Mouse (Mus musculus) embryonic stem cell, embryonic (primary cell): Measurements from ENCODE around the gene Gna12.

Experiments
- CTCF ChIA-PET, 4 experiments: fragments of 300-600 bp in 2 of 4; fragments of 350-600 bp in 2 of 4; sonication (Branson Sonifier 250); formaldehyde crosslinking; loops; one replicate each; lab custom pipeline; 2022; ENCODE audit warnings: inconsistent platforms in 2 of 4; lab: Charles Lee
- POLR2A ChIA-PET, 4 experiments: fragments of 300-600 bp in 2 of 4; fragments of 350-600 bp in 2 of 4; sonication (Branson Sonifier 250); formaldehyde crosslinking; loops; one replicate each; lab custom pipeline; 2022; ENCODE audit warnings: antibody characterized with exemption in 4 of 4, inconsistent platforms in 1 of 4; lab: Charles Lee

Gna12 gene

DNA sequence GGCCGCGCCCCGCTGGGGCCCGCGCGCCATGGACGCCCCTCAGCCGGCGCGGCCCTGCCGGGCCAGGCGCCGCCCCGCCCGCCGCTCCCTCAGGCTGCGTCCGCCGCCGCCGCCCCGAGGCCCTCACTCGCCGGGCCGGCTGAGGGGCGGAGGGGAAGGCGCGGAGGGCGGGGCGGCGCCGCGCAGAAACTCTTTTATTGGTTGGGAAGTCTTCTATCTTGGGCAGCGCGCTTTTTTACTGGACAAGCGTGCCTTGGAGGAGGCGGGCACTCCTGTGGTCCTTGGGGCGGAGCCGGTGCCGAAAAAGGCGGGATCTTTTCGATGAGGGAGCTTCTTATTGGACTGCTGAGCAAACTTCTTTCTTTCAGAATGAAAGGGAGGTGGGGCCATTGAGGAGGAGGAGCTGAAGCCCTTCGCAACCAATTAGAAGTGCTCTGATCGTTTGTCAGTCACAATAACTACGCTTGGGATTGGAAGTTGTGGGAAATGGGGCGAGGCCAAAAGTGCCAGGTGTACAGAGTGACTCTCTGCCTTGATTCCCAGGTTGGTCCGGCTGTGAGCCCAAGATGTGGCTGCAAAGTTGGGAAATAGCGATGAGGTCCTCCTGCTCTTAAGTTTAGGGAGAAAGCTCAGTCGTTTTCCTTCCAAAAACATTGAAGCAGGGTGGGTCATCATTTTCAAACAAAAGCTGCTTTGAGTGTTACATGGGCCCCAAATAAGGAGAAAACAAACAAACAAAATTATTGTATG lies at the start of gene Gna12:
Gene Gna12 (minus strand): TSS at position 118 of the 750 bp plus-strand sequence.
- ChIA-PET POLR2A (interaction anchor here in 3 of 4 experiments (0.6 to 2.8 kb wide), 65 partner anchors 9 to 1633 kb away, joined by 3 to 28 read pairs (median 4); partner anchors contain the start of genes Brat1 (in 2 of the 3), Ap5z1 (in 1 of the 3), Chst12 (in 1 of the 3) and Eif3b (in 1 of the 3)), CTCF (interaction anchor here in 3 of 4 experiments (0.6 to 2.5 kb wide), 26 partner anchors 15 to 992 kb away, joined by 3 to 15 read pairs (median 4); no protein-coding TSS in a partner anchor)

DNA sequence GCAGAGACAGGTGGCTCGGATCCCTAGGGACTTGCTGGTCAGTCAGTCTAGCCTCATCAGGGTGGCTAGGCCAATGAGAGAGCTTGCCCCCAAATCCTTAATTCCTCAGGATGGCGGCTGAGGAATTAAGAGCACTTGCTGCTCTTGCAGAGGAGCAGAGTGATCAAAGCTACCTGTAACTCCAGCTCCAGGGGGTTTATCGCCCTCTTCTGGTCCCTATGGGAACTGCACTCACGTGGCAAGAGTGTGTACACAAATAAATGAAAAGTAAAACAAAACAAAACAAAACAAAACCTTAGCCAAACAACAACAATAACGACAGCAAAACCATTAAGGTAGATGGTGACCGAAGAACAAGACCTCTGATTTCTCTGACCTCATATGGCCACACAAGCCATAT lies 48.4 kb upstream of the Gna12 start:
- CTCF ChIA-PET: interaction anchor here (0.6 to 5.0 kb wide), 44 partner anchors 9 to 1480 kb away, joined by 3 to 31 read pairs (median 4); partner anchors contain the start of genes Brat1 (in 1 of the 4) and Gna12 (in 1 of the 4)
- POLR2A ChIA-PET: interaction anchor here in 2 of 4 experiments (0.6 to 2.9 kb wide), 9 partner anchors 10 to 460 kb away, joined by 3 to 13 read pairs (median 3); partner anchors contain the start of genes Eif3b (in 1 of the 2) and Gna12 (in 1 of the 2)

DNA sequence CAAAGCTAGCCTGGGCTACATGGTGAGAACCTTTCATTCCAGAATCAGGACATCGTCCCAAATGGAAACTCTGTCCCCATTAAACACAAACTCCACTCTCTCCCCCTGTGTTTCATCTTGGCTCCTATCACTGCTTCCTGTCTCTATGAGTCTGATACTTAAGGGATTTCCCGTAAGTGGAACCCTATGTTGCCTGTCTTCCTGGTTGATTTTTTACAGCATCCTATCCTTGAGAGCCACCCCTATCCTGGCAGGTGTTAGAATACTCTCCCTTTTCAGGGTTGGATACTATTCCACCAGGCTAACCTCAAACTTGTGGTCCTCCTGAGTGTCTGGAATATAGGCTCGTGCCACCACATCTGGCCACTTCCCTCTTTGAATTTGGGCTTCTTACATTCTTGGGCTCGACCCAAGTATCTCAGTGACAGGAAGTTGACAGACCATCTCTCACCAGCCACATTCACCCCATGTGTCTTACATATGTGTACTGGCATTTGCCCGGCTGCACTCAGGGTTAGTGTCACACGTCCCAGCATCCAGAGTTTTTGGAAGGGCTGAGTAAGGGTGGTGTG lies 43.6 kb upstream of the Gna12 start:
- CTCF ChIA-PET: interaction anchor here (0.6 to 3.4 kb wide), 16 partner anchors 8 to 126 kb away, joined by 3 to 32 read pairs (median 4); partner anchors contain the start of gene Gna12 (in 1 of the 4)
- POLR2A ChIA-PET: interaction anchor here in 1 of 4 experiments (1.2 to 2.2 kb wide), 3 partner anchors 8 to 43 kb away, joined by 3 to 5 read pairs (median 4); partner anchors contain the start of gene Gna12

DNA sequence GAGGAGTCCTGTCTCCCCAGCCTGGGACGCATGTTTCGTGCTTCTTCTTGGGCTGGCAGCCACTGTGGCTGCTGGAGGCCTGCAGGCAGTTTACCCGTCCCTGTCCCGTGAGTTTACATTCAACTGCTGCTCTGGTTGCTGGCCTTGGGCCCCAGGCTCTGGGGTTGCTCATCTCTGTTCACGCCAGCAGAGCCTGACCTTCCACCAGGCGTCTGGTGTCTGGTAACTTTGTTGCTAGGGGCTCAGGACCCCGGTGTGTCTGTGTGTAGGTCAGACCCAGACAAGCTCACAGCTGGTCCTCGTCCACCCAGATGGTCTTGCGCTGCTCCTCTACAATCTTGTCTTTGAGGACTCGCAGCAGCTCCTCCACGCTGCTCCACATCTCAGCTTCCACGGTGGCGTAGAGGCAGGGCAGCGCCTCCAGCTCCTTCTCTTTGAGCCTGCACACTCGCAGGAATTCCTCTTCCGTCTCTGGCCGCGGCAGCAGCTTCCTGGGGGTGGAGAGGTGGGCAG lies 42.9 kb upstream of the Gna12 start:
- POLR2A ChIA-PET: interaction anchor here in 2 of 4 experiments (0.5 to 2.2 kb wide), 4 partner anchors 9 to 43 kb away, joined by 3 to 5 read pairs (median 4); partner anchors contain the start of gene Gna12 (in 1 of the 2)
- CTCF ChIA-PET: interaction anchor here in 3 of 4 experiments (0.7 to 3.4 kb wide), 13 partner anchors 15 to 125 kb away, joined by 3 to 32 read pairs (median 5); partner anchors contain the start of gene Gna12 (in 1 of the 3)

DNA sequence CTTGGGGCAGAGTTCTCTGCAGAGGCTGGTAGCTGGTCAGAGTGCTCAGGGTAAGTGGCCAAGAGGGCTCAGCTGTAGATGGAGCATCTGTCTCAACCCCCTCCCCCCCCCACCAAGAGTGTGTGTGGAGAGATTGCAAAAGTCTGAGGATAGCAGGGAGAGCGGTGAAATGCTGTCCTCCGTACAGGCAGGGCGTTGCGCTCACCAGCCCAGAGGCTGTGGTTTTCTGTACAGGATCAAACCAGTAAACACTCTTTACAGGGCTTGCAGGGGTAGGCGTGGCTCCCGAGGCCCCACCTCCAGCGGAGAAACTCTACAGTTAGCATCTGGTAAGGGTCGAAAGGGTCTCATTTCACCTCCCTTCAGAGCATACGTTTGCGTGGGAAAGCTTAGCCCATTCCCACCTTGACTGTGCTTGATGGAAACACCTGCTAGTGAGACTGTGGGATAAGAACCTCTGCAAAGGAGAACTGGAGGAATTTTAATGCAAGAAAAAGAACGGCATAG lies 42.4 kb upstream of the Gna12 start:
- POLR2A ChIA-PET: interaction anchor here in 1 of 4 experiments (1.2 to 2.2 kb wide), 3 partner anchors 10 to 42 kb away, joined by 3 to 5 read pairs (median 4); partner anchors contain the start of gene Gna12
- CTCF ChIA-PET: interaction anchor here in 3 of 4 experiments (0.8 to 3.4 kb wide), 12 partner anchors 15 to 125 kb away, joined by 3 to 32 read pairs (median 5); partner anchors contain the start of gene Gna12 (in 1 of the 3)

DNA sequence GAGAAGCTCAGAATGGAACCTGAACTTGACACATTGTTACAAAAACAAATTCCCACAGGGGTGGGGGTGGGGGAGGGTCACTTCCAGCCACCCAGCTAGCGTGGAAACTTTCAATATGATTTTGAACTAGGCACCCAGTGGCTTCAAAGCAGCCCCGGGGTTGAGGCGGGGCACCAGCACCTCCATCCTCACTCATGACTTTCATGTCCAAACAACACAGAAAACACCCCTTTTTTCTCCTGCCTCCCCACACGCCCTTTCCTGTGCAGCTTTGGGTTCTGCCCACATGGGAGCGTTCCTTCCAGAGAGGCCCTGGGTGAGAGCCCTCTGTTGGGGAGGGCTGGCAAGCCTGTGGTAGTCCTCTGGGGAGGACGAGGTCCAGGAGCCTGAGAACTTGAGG lies 41.0 kb upstream of the Gna12 start:
- ChIA-PET CTCF (interaction anchor here (0.6 to 4.5 kb wide), 8 partner anchors 13 to 1230 kb away, joined by 3 to 97 read pairs (median 5); no protein-coding TSS in a partner anchor), POLR2A (interaction anchor here in 2 of 4 experiments (0.6 to 0.9 kb wide), 2 partner anchors 14 to 135 kb away, joined by 4 read pairs; no protein-coding TSS in a partner anchor)

DNA sequence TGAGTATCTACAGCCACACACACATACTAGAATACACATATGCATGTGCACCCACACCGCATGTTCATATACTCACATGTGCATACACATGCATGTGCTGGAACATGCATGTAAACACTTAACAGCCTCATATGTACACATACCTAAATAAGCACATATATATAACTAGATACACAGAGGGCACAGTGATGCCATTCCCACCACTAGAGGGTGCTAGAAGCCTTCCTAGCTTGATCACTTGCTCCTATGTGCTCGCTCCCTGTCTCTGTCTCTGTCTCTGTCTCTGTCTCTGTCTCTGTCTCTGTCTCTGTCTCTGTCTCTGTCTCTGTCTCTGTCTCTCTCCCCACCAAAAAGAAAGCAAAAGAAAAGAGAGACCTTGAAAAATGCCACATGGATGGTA lies 38.8 kb upstream of the Gna12 start:
- ChIA-PET POLR2A (interaction anchor here in 2 of 4 experiments (1.0 to 1.2 kb wide), 3 partner anchors 9 to 21 kb away, joined by 3 to 4 read pairs (median 3); no protein-coding TSS in a partner anchor), CTCF (interaction anchor here (0.5 to 4.5 kb wide), 35 partner anchors 9 to 381 kb away, joined by 3 to 97 read pairs (median 5); partner anchors contain the start of gene Gna12 (in 1 of the 4))

DNA sequence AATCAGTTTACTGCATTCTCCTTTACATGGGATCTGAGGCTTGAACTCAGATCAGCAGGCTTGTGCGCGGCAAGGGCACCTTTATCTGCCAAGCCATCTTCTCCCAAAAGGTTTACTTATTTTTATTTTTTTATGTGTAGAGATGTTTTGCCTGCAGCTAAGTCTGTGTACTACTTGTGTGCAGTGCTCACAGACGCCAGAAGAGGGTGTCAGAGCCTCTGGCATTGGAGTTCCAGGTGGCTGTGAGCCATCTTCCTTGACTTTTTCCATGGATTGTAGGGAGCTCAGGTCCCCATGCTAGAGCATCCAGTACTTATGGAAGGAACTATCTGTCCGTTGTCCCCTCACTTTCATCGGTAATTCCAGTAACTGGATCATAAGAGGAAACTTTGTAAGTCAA lies 29.5 kb upstream of the Gna12 start:
- CTCF ChIA-PET: interaction anchor here (0.6 to 6.8 kb wide), 16 partner anchors 9 to 320 kb away, joined by 3 to 97 read pairs (median 6); no protein-coding TSS in a partner anchor
- POLR2A ChIA-PET: no interaction called here

DNA sequence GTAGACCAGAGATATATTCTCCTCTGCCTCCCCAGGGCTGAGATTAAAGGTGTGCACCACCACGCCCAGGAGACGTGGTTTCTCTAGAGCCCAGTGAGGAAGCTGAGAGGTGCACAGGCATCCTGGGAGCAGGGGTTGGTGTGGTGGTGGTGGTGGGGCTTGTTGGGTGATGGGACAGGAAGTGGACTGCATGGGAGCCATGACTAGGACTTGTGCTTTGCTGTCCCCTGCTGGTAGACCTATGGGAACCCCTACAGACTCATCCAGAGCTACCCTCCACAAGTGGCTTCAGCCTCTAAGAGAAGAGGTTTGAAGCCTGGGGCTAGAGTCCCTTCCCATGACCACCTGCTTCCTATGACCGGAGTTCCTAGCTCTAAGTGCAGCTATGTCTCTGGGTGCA lies 28.1 kb upstream of the Gna12 start:
- ChIA-PET CTCF (interaction anchor here (0.6 to 6.8 kb wide), 28 partner anchors 11 to 318 kb away, joined by 3 to 97 read pairs (median 10); partner anchors contain the start of gene Gna12 (in 1 of the 4)), POLR2A (interaction anchor here in 3 of 4 experiments (0.6 to 1.5 kb wide), 3 partner anchors 9 to 205 kb away, joined by 3 to 8 read pairs (median 3); partner anchors contain the start of gene Gna12 (in 1 of the 3))

DNA sequence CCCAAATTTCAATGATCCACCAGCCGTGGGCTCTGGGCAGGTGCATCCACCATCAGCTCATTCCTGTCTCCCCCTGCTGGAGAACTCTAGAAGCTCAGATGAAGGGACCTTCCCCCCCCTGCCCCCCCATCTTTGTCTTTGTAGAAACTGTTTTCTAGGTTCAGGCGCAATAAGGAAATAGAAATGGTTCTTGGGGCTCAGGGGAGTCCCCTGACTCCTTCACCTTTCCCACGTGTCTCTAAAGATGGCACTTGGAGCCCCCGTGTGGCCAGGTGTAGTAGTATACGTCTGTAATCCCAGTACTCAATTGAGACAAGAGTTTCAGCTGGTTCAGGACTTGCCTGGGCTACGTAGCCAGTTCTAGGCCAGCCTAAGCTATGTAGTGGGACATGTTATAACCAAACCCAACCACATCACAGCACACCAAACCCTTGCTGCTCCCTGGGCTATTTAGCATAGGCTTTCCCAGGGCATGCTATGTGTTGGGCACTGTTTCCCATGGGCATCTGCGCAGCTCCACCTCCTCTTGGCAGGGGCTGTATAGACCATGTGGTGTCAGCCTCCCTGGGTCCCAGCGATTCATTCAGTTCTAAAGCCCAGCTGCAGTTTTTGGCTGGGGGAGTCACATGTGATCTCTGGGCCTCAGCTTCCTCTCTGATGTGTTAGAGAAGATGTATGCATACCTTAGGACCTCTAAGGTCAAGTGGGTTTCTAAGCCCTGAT lies 27.4 kb upstream of the Gna12 start:
- CTCF ChIA-PET: interaction anchor here (0.5 to 6.8 kb wide), 103 partner anchors 9 to 1835 kb away, joined by 3 to 97 read pairs (median 4); partner anchors contain the start of genes Gna12 (in 3 of the 4), Sdk1 (in 1 of the 4) and Slc29a4 (in 1 of the 4)
- POLR2A ChIA-PET: interaction anchor here in 3 of 4 experiments (0.6 to 1.5 kb wide), 9 partner anchors 10 to 717 kb away, joined by 3 to 8 read pairs (median 4); partner anchors contain the start of gene Gna12 (in 1 of the 3)

DNA sequence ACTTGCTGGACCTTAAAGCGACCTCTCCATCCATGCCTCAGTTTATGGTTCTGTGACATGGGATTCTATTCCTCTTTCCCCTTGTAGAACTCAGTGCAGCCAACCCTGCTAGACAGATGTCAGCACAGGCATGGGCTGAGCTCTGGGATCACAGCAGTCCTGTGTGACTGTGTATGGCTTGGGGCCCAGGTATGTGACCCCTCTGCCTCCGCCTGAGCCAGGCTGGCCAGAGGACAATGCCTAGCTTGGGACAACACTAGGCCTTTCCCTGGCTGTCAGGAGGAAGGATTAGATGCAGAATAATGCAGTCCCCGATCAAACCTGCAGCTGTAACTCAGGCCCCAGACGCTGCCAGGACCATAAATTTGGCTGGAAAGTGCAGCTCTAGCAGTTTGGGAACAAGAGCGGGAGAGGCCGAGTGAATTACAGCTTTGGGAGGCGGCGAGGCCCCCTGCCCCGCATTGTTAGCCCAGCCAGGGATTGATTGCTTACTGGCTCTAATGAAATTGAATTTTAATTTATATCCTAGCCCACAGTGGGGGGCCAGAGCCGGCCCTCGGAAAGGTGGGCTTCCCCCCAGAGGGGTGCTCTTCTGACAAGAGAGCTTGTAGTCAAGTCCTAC lies 25.8 kb upstream of the Gna12 start:
- CTCF ChIA-PET: interaction anchor here (0.7 to 6.8 kb wide), 15 partner anchors 9 to 1335 kb away, joined by 3 to 97 read pairs (median 13); no protein-coding TSS in a partner anchor
- POLR2A ChIA-PET: interaction anchor here in 1 of 4 experiments (0.6 kb wide), 1 partner anchor 26 kb away, joined by 3 read pairs; the partner anchor contains the start of gene Gna12

DNA sequence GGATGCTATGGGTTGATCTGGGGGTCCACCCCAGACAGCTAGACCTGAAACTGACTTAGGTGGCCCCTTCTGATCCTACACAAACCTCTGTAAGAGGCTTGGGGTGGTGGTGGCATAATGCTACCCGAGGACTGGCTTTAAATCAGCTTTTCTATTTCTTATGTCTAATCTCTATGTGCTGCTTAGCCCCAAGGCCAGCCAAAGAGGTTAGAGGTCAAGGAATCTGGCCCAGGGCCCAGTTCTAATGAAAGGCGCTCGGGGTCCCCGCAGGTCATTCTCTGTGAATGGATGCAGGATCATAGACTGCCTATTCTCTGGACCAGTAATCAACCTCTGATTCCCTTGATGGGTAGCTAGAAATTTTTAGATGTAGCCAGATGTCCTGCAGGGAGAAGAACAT lies 24.5 kb upstream of the Gna12 start:
- ChIA-PET POLR2A (interaction anchor here in 1 of 4 experiments (0.5 kb wide), 1 partner anchor 169 kb away, joined by 3 read pairs; no protein-coding TSS in a partner anchor), CTCF (interaction anchor here in 3 of 4 experiments (0.6 to 6.8 kb wide), 8 partner anchors 8 to 105 kb away, joined by 3 to 66 read pairs (median 4); no protein-coding TSS in a partner anchor)

DNA sequence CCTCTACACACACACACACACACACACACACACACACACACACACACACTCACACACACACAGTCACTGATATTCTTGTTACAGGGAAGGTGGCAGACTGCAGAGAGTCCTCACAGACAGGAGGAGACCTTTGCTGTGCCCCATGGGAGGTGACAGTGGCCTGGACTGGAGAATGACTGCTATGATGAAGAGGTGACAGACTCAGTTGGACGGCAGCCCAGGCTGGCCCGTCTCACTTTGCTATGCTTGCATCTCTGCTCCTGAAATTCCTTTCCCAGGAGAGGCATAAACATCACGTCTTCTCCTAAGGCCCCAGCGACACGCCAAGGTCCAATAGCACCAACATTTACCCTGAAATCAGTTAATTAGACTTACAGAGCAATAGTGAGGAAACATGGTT lies 23.5 kb upstream of the Gna12 start:
- ChIA-PET CTCF (interaction anchor here in 2 of 4 experiments (0.8 to 6.8 kb wide), 4 partner anchors 7 to 104 kb away, joined by 3 to 66 read pairs (median 30); no protein-coding TSS in a partner anchor), POLR2A (no interaction called here)

DNA sequence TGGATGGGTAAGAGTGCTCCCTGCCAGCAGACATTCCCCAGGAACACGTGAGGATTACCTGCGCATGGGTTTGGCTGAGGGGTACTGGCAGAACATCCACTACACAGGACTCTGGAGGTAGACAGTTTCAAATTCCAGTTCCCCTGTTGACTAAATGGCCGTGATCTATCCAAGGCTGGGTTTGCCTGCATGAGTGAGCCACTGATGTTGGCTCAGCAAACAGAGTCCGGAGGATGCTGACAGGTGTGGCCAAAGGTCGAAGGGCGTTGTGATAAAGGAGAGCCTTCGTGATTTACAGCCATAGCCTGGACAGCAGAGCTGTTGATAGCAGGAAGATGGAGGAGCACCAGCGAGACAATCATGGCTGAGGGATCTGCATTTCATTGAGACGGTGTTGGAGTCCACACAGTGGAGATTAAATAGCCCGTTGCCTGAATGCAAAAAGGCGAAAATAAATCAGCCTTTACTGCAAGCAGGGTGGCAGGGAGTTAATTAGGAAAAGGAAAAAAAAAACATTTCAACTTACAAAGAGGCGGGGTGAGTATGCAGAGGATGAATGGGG lies 22.3 kb upstream of the Gna12 start:
- ChIA-PET POLR2A (interaction anchor here in 1 of 4 experiments (0.6 kb wide), 1 partner anchor 26 kb away, joined by 3 read pairs; no protein-coding TSS in a partner anchor), CTCF (no interaction called here)

DNA sequence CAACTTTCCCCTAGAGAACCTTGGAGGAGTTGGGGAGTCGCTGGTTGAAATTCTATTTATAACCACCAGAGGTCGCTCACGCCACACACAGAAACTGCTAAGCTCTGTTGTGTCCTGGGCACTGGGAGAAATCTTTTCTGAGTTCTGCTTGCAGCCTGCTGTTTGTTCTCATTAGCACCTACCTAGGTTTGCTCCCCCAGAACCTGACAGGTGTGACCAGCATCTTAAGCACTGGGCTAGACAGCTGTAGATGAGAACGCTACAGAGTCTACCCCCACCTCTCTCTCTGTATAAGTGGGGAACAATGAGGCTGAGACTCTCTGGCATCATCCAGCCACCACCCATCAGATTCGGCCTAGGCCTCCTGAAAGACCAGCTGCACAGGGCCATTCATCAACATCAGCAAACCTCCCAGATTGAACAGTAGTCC lies 17.1 kb upstream of the Gna12 start:
- ChIA-PET CTCF (interaction anchor here (0.6 to 5.8 kb wide), 60 partner anchors 9 to 1732 kb away, joined by 3 to 69 read pairs (median 4); partner anchors contain the start of gene Gna12 (in 2 of the 4)), POLR2A (interaction anchor here in 3 of 4 experiments (0.7 to 1.8 kb wide), 7 partner anchors 11 to 1752 kb away, joined by 3 to 8 read pairs (median 3); partner anchors contain the start of genes Brat1 (in 1 of the 3) and Gna12 (in 1 of the 3))
